Mouse (Mus musculus) forebrain, embryonic 13.5 days (tissue): ENCODE measurements at regions not wholly inside any gene's neighbourhood (a gene's known extent, or its start where the extent isn't known, plus 50 kb on each side); places are given as distances from the start of the nearest gene placed in this dataset.

ENCODE experiments used
- ATAC-seq: fragments of 200-750 bp; cut with Nextera tagmentation; 2 replicates; pipeline ENCODE4 v1.8.0; 2017
- H3K27ac ChIP-seq: fragments of 300-500 bp; sonication (generic); 2 replicates; pipeline ENCODE4 v1.5.1; 2015; ENCODE audit warnings: inconsistent platforms, mild to moderate bottlenecking, moderate library complexity
- H3K27me3 ChIP-seq: fragments of 300-500 bp; sonication (generic); 2 replicates; pipeline ENCODE4 v1.6.1; 2015; ENCODE audit warnings: mild to moderate bottlenecking, inconsistent platforms
- H3K36me3 ChIP-seq: fragments of 300-500 bp; sonication (generic); 2 replicates; pipeline ENCODE4 v1.6.1; 2015; ENCODE audit warnings: mild to moderate bottlenecking, inconsistent platforms; ENCODE audit not compliant: poor library complexity, severe bottlenecking
- H3K4me1 ChIP-seq: fragments of 300-500 bp; sonication (generic); 2 replicates; pipeline ENCODE4 v1.6.1; 2015; ENCODE audit warnings: inconsistent platforms
- H3K4me2 ChIP-seq: fragments of 300-500 bp; sonication (generic); 2 replicates; pipeline ENCODE4 v1.6.1; 2015; ENCODE audit warnings: inconsistent platforms, mild to moderate bottlenecking, moderate library complexity
- H3K4me3 ChIP-seq: fragments of 300-500 bp; sonication (generic); 2 replicates; pipeline ENCODE4 v1.5.1; 2015; ENCODE audit warnings: mild to moderate bottlenecking, inconsistent platforms
- H3K9ac ChIP-seq: fragments of 300-500 bp; sonication (generic); 2 replicates; pipeline ENCODE4 v1.6.1; 2015; ENCODE audit warnings: mild to moderate bottlenecking, inconsistent platforms
- H3K9me3 ChIP-seq: fragments of 300-500 bp; sonication (generic); replicated peaks from 2 replicates; pipeline ENCODE4 v1.6.1; 2016; ENCODE audit warnings: inconsistent platforms
- WGBS: fragments of 180-500 bp; shearing (Covaris S2); methylation state at CpG from one replicate; pipeline ENCODE4 v1.1.7; 2015; 5-methylcytosine and 5-hydroxymethylcytosine counted together

GRCm38 (mm10) chr12:42457655-42458054, 971.4 kb upstream of the Lrrn3 start:
- Histone ChIP-seq H3K27me3 (no peaks in the 10 kb centered on the region), H3K4me3 (no peak overlapping the region), H3K4me2 (no peak overlapping the region), H3K36me3 (no peaks in the 10 kb centered on the region), H3K4me1 (no peaks in the 10 kb centered on the region), H3K27ac (no peak overlapping the region), H3K9me3 (no peaks in the 10 kb centered on the region), H3K9ac (no peak overlapping the region)
- ATAC-seq, result peak; percentile 59; the same call in 1 of the 2 replicates
- 58% methylated on average over 3 of the region's 3 CpGs for WGBS

GRCm38 (mm10) chr12:42435616-42436015, 949.4 kb upstream of the Lrrn3 start:
- Histone ChIP-seq H3K9me3 (no peaks in the 10 kb centered on the region), H3K27me3 (no peaks in the 10 kb centered on the region), H3K4me2 (no peak overlapping the region), H3K9ac (no peak overlapping the region), H3K36me3 (no peaks in the 10 kb centered on the region), H3K27ac (no peak overlapping the region), H3K4me3 (no peak overlapping the region), H3K4me1 (no peaks in the 10 kb centered on the region)
- ATAC-seq, result no peak
- WGBS, result 98% methylated on average over 6 of the region's 6 CpGs

GRCm38 (mm10) chr12:42427470-42427869, 941.2 kb upstream of the Lrrn3 start:
- Histone ChIP-seq H3K27me3 (no peaks in the 10 kb centered on the region), H3K4me3 (no peak overlapping the region), H3K27ac (no peak overlapping the region), H3K4me1 (no peaks in the 10 kb centered on the region), H3K9ac (no peak overlapping the region), H3K36me3 (no peaks in the 10 kb centered on the region), H3K4me2 (no peak overlapping the region), H3K9me3 (no peaks in the 10 kb centered on the region)
- peak; percentile 86; the same call in 1 of the 2 replicates for ATAC-seq
- 40% methylated on average over 3 of the region's 3 CpGs for WGBS
